Mouse (Mus musculus): ENCODE results near the gene Myo9b.

- TF ChIP-seq CTCF (IDR thresholded peaks at IDR 0.05; ENCODE audit: low read depth, low read length) (no peak), POLR2A (IDR thresholded peaks at IDR 0.05; ENCODE audit: borderline replicate concordance, low read depth, low read length) (no peak)
Observed at GRCm38 (mm10) chr8:71383396-71383795, 110.9 kb downstream of the Myo9b start.

All from bone marrow macrophage, adult 2 months (primary cell).